Mouse (Mus musculus): ENCODE data around the gene Olfr97. TPM values are rescaled to one million over a fixed set of nuclear protein-coding genes. Genes with fewer than 3 reads are reported as not detected.

Gene Olfr97
- polyA plus RNA-seq, 1 experiment from 2014 or later, result not detected

DNA sequence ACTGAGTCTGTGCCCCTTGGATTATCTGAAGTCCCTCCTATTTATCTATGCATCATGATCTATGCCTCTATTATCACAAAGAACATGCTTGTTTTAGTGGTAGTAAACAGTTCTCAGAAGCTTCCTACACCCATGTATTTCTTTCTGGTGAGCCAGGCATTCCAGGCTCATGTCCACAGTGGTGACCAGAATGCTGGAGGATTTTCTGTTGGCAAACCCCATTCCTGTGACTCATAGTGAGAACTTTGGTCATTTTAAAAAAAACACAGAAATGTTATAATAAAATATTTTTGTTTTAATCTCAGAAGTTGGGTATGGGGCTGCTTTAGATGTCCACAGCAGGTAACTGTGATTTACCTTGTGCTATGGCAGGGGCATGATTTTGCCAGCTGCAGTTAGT, 12.3 kb upstream of the Olfr97 start:
- H3K4me2 ChIP-seq (ENCODE audit: low read length), result no peak overlapping the region
- H3K36me3 ChIP-seq (ENCODE audit: control insufficient read depth, insufficient read depth, low read length), result no peaks in the 10 kb centered on the region
- no peak for DNase-seq (ENCODE audit: low spot score)
- no peak overlapping the region for H3K9ac ChIP-seq (ENCODE audit: low read length)
- no peaks in the 10 kb centered on the region for H3K9me3 ChIP-seq (replicated peaks; ENCODE audit: control insufficient read depth, low read length)
- no peaks in the 10 kb centered on the region for H3K4me1 ChIP-seq (ENCODE audit: control insufficient read depth, insufficient read depth, low read length)
- ATAC-seq, result no peak
- H3K4me3 ChIP-seq (ENCODE audit: low read depth, low read length), result no peak overlapping the region
- H3K27me3 ChIP-seq (replicated peaks; ENCODE audit: control insufficient read depth, insufficient read depth, low read length), result no peaks in the 10 kb centered on the region
- H3K27ac ChIP-seq (ENCODE audit: low read depth, low read length), result no peak overlapping the region

DNA sequence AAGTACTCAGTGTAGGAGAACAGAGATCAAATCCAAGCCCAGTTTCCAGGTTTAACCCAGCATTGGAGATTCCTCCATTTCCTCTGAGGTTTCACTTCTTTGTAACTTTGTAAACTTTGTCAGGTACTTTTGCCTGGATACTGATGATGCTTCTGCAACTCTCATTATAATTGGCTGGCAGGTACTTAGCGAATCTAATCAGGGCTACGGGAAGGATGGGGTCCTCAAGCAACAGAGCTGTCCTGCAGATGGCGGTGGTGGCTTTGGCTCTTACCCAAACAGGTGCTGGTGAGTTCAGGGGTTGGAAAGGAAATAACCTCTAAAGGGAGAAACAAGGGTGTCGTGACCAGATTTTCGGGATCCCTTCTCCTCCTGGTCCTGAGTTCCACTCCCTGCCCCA, 9.6 kb upstream of the Olfr97 start:
- no peaks in the 10 kb centered on the region for H3K36me3 ChIP-seq (ENCODE audit: control insufficient read depth, insufficient read depth, low read length)
- no peak overlapping the region for H3K27ac ChIP-seq (ENCODE audit: low read depth, low read length)
- 34% methylated on average over 5 of the region's 5 CpGs for WGBS
- ATAC-seq (no peak), DNase-seq (ENCODE audit: low spot score) (peak; percentile 29)
- no peaks in the 10 kb centered on the region for H3K4me1 ChIP-seq (ENCODE audit: control insufficient read depth, insufficient read depth, low read length)
- no peak overlapping the region for H3K4me3 ChIP-seq (ENCODE audit: low read depth, low read length)
- H3K9me3 ChIP-seq (replicated peaks; ENCODE audit: control insufficient read depth, low read length), result no peaks in the 10 kb centered on the region
- H3K27me3 ChIP-seq (replicated peaks; ENCODE audit: control insufficient read depth, insufficient read depth, low read length), result no peaks in the 10 kb centered on the region
- H3K4me2 ChIP-seq (ENCODE audit: low read length), result no peak overlapping the region
- H3K9ac ChIP-seq (ENCODE audit: low read length), result no peak overlapping the region

DNA sequence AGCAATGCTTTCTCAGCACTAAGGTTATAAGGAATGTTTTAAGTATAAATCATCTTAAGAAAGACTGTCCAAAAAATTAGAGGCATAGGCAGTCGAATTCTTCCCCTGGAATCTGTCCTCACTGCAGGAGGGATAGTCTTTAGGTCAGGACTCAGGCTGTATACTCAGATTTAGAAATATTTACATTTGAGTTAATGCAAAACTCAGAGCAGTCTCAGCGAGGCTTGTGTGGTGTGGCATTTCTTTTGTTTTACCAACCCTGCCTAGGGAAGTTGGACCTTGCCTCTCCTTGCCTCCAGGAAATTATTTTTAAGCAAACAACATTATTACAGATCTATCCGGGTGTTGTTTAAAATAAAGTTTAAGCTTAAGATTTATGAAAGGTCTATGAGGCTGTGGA, 5.1 kb upstream of the Olfr97 start:
- Histone ChIP-seq H3K36me3 (ENCODE audit: control insufficient read depth, insufficient read depth, low read length) (no peaks in the 10 kb centered on the region), H3K4me3 (ENCODE audit: low read depth, low read length) (no peak overlapping the region), H3K27me3 (replicated peaks; ENCODE audit: control insufficient read depth, insufficient read depth, low read length) (no peaks in the 10 kb centered on the region), H3K4me1 (ENCODE audit: control insufficient read depth, insufficient read depth, low read length) (no peaks in the 10 kb centered on the region), H3K9ac (ENCODE audit: low read length) (no peak overlapping the region), H3K9me3 (replicated peaks; ENCODE audit: control insufficient read depth, low read length) (0 out of 2 replicates have a peak, but pooled peaks cover 3% of the 10 kb centered on the region), H3K27ac (ENCODE audit: low read depth, low read length) (no peak overlapping the region), H3K4me2 (ENCODE audit: low read length) (no peak overlapping the region)
- no peak for ATAC-seq
- no peak for DNase-seq (ENCODE audit: low spot score)
- WGBS, result 58% methylated on average over 3 of the region's 3 CpGs

DNA sequence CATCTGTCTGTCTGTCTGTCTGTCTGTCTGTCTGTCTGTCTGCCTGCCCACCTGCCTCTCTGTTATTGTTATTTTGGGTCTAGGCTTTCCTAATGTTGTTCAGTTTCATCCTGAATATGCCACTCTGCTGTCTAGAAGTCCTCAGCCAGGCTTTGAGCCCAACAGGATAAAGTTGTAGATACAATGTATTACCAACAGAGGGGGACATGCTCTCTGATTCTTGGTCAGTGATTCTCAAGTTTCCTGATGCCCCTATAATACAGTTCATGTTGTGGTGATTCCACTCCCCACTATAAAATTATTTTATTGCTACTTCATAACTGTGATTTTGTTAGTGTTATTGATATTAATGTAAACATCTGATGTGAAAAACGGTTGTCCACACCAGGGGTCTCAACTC, 15.3 kb downstream of the Olfr97 start:
- Histone ChIP-seq H3K9me3 (replicated peaks; ENCODE audit: control insufficient read depth, low read length) (peaks cover 4% of the 10 kb centered on the region; the same call in 1 of the 2 replicates), H3K9ac (ENCODE audit: low read length) (no peak overlapping the region), H3K36me3 (ENCODE audit: control insufficient read depth, insufficient read depth, low read length) (no peaks in the 10 kb centered on the region), H3K4me3 (ENCODE audit: low read depth, low read length) (no peak overlapping the region), H3K27me3 (replicated peaks; ENCODE audit: control insufficient read depth, insufficient read depth, low read length) (no peaks in the 10 kb centered on the region), H3K27ac (ENCODE audit: low read depth, low read length) (no peak overlapping the region), H3K4me2 (ENCODE audit: low read length) (no peak overlapping the region), H3K4me1 (ENCODE audit: control insufficient read depth, insufficient read depth, low read length) (no peaks in the 10 kb centered on the region)
- peak; percentile 5 for DNase-seq (ENCODE audit: low spot score)
- WGBS, result 30% methylated on average over 1 of the region's 1 CpGs
- no peak for ATAC-seq

DNA sequence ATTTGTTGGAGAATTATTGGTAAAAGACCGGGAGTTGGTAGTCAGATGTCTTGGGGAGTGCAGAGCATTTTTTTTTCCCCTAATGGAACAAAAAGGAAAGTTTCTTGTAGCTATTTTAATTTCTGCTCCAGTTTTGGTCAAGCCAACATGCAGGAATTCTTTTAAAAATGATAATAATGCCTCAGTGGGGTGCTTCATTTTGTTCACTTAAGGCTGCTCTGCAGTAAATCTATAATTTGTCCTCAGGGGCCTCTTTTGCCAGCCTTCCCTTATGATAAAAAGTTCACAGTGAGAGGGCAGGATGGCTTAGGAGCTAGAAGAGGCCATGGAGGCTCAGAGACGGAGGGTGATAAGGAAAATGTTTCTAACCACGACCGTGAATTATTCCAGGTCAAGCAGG, 17.3 kb downstream of the Olfr97 start, which contains the start of gene Olfr96:
TSS of gene Olfr96 (plus strand) at position 301 of the 400 bp plus-strand sequence.
- Histone ChIP-seq H3K27ac (ENCODE audit: low read depth, low read length) (no peak within 1 kb of the TSS), H3K4me3 (ENCODE audit: low read depth, low read length) (no peak within 1 kb of the TSS), H3K4me1 (ENCODE audit: control insufficient read depth, insufficient read depth, low read length) (no peaks in the 10 kb centered on the region), H3K9me3 (replicated peaks; ENCODE audit: control insufficient read depth, low read length) (peaks cover 4% of the 10 kb centered on the region; the same call in 1 of the 2 replicates), H3K36me3 (ENCODE audit: control insufficient read depth, insufficient read depth, low read length) (no peaks in the 10 kb centered on the region), H3K27me3 (replicated peaks; ENCODE audit: control insufficient read depth, insufficient read depth, low read length) (no peaks in the 10 kb centered on the region), H3K4me2 (ENCODE audit: low read length) (no peak within 1 kb of the TSS), H3K9ac (ENCODE audit: low read length) (no peak within 1 kb of the TSS)
- ATAC-seq (no peak), DNase-seq (ENCODE audit: low spot score) (no peak)
- 64% methylated on average over 4 of the region's 4 CpGs for WGBS

DNA sequence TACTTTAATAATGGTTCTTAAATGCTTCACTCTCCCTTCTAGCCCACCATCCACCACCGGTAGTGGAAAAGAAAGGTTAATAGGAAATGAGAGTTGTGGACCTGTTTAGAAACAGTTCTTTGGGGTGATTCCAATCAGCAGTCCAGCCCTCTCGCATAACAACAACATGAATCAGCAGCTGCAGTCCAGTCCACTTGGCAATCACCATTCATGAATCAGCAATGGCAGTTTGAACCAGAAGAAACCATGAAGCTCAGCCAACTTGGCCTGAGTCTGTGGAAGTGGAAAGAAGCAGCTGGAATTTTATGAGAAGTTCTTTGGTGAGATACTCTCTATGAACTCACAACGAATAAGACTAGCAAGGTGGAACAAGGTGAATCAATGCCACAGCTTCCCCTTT, 18.6 kb downstream of the Olfr97 start:
- Histone ChIP-seq H3K4me3 (ENCODE audit: low read depth, low read length) (no peak overlapping the region), H3K27me3 (replicated peaks; ENCODE audit: control insufficient read depth, insufficient read depth, low read length) (no peaks in the 10 kb centered on the region)
- WGBS, result 88% methylated on average over 3 of the region's 3 CpGs

DNA sequence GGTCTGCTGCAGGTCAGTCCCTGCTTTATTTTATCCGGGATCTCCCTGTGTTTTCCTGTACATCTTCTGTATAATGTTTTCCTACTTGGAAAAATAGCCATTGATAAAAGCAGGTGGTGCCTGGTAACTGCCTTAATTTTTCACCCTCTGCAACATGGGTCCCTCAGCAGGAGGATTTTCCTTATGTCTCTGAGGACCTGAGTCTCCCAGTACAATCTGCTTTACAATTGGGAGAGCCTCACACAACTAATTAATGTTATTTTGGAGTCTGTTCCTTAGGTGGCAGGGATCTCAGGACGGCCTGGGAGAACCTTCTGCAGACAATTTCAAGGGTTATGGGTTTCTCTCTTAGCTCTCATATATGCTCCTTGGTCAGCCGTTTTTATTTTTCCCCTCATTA, 24.1 kb downstream of the Olfr97 start, which contains the start of gene Olfr95:
TSS of gene Olfr95 (minus strand) at position 101 of the 400 bp plus-strand sequence.
- no peak for DNase-seq (ENCODE audit: low spot score)
- no peaks in the 10 kb centered on the region for H3K27me3 ChIP-seq (replicated peaks; ENCODE audit: control insufficient read depth, insufficient read depth, low read length)
- H3K4me1 ChIP-seq (ENCODE audit: control insufficient read depth, insufficient read depth, low read length), result no peaks in the 10 kb centered on the region
- H3K27ac ChIP-seq (ENCODE audit: low read depth, low read length), result no peak within 1 kb of the TSS
- no peak for ATAC-seq
- H3K36me3 ChIP-seq (ENCODE audit: control insufficient read depth, insufficient read depth, low read length), result no peaks in the 10 kb centered on the region
- H3K4me2 ChIP-seq (ENCODE audit: low read length), result no peak within 1 kb of the TSS
- no peak within 1 kb of the TSS for H3K4me3 ChIP-seq (ENCODE audit: low read depth, low read length)
- H3K9ac ChIP-seq (ENCODE audit: low read length), result no peak within 1 kb of the TSS
- WGBS, result 73% methylated on average over 3 of the region's 3 CpGs
- H3K9me3 ChIP-seq (replicated peaks; ENCODE audit: control insufficient read depth, low read length), result peaks cover 4% of the 10 kb centered on the region; the same call in 1 of the 2 replicates

More for the DNA sequence above, 18.6 kb downstream of the Olfr97 start:
- no peak overlapping the region for H3K4me2 ChIP-seq (ENCODE audit: low read length)
- no peaks in the 10 kb centered on the region for H3K36me3 ChIP-seq (ENCODE audit: control insufficient read depth, insufficient read depth, low read length)
- H3K4me1 ChIP-seq (ENCODE audit: control insufficient read depth, insufficient read depth, low read length), result no peaks in the 10 kb centered on the region
- H3K9me3 ChIP-seq (replicated peaks; ENCODE audit: control insufficient read depth, low read length), result peaks cover 4% of the 10 kb centered on the region; the same call in 1 of the 2 replicates
- DNase-seq (ENCODE audit: low spot score) (no peak), ATAC-seq (no peak)
- no peak overlapping the region for H3K27ac ChIP-seq (ENCODE audit: low read depth, low read length)
- H3K9ac ChIP-seq (ENCODE audit: low read length), result no peak overlapping the region

DNA sequence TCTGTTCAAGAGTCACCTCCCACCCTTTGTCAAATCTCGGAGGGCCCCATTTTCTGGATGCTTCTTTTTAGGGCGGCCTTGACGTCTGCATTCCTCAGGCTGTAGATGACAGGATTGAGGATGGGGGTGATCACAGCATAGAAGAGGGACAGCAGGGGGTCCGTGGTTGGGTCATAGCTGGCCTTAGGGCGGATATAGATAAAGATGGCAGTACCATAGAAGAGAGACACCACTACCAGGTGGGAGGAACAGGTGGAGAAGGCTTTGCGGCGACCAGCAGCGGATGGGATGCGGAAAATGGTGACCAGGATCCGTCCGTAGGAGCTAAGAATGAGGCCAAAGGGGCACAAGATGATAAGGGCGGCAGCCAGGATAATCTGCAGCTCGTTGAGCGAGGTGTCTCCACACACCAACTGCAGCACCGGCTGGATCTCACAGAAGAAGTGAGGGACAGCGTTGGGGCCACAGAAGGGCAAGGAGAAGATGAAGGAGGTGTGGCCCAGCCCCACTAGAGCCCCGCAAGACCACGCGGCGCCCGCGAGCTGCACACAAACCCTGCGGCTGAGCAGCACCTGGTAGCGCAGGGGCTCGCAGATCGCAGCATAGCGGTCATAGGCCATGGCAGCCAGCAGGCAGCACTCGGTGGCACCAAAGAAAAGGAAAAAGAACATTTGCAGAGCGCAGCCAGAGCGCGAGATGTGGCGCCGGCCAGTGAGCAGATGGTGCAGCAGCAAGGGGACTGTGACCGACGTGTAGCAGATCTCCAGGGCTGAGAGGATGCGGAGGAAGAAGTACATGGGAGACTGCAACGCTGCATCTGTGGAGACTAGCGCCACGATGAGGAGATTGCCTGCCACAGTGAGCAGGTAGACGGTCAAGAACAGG, 26.0 kb downstream of the Olfr97 start:
- no peaks in the 10 kb centered on the region for H3K9me3 ChIP-seq (replicated peaks; ENCODE audit: control insufficient read depth, low read length)
- H3K27me3 ChIP-seq (replicated peaks; ENCODE audit: control insufficient read depth, insufficient read depth, low read length), result no peaks in the 10 kb centered on the region
- peak overlapping the region; percentile 27 for H3K4me3 ChIP-seq (ENCODE audit: low read depth, low read length)
- no peaks in the 10 kb centered on the region for H3K4me1 ChIP-seq (ENCODE audit: control insufficient read depth, insufficient read depth, low read length)
- ATAC-seq, result peak; percentile 48; the same call in 1 of the 2 replicates
- WGBS, result 22% methylated on average over 40 of the region's 40 CpGs
- peak overlapping the region; percentile 54 for H3K9ac ChIP-seq (ENCODE audit: low read length)
- H3K36me3 ChIP-seq (ENCODE audit: control insufficient read depth, insufficient read depth, low read length), result no peaks in the 10 kb centered on the region
- DNase-seq (ENCODE audit: low spot score), result peak; percentile 25
- H3K4me2 ChIP-seq (ENCODE audit: low read length), result peak overlapping the region; percentile 52
- H3K27ac ChIP-seq (ENCODE audit: low read depth, low read length), result no peak overlapping the region

DNA sequence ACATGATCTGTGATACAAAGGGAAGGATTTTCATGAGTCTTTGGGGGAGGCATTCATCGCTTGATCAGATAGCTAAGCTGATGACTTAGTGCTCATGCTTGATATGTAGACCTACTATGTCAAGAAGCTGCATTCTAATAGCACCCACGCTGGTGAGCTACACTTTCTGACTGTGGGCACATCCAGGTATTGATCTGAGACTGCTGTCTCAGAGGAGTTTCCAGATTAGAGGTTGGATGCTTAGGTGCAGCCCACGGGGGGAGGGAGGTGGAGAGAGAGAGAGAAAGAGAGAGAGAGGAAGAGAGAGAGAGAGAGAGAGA, 33.3 kb downstream of the Olfr97 start:
- peak; percentile 54; the same call in 1 of the 2 replicates for ATAC-seq
- WGBS, result 27% methylated on average over 3 of the region's 3 CpGs
- no peak overlapping the region for H3K27ac ChIP-seq (ENCODE audit: low read depth, low read length)
- no peak for DNase-seq (ENCODE audit: low spot score)
- no peaks in the 10 kb centered on the region for H3K4me1 ChIP-seq (ENCODE audit: control insufficient read depth, insufficient read depth, low read length)
- no peak overlapping the region for H3K9ac ChIP-seq (ENCODE audit: low read length)
- H3K4me3 ChIP-seq (ENCODE audit: low read depth, low read length), result no peak overlapping the region
- no peaks in the 10 kb centered on the region for H3K9me3 ChIP-seq (replicated peaks; ENCODE audit: control insufficient read depth, low read length)
- H3K4me2 ChIP-seq (ENCODE audit: low read length), result no peak overlapping the region
- H3K27me3 ChIP-seq (replicated peaks; ENCODE audit: control insufficient read depth, insufficient read depth, low read length), result peaks cover under 1% of the 10 kb centered on the region; the same call in 1 of the 2 replicates
- H3K36me3 ChIP-seq (ENCODE audit: control insufficient read depth, insufficient read depth, low read length), result no peaks in the 10 kb centered on the region
